Mouse (Mus musculus): ENCODE data around the gene Itsn1. TPM values are rescaled to one million over a fixed set of nuclear protein-coding genes. Genes with fewer than 3 reads are reported as not detected.

Gene Itsn1
- polyA plus RNA-seq, 1 experiment from 2014 or later = 24.5 TPM

DNA sequence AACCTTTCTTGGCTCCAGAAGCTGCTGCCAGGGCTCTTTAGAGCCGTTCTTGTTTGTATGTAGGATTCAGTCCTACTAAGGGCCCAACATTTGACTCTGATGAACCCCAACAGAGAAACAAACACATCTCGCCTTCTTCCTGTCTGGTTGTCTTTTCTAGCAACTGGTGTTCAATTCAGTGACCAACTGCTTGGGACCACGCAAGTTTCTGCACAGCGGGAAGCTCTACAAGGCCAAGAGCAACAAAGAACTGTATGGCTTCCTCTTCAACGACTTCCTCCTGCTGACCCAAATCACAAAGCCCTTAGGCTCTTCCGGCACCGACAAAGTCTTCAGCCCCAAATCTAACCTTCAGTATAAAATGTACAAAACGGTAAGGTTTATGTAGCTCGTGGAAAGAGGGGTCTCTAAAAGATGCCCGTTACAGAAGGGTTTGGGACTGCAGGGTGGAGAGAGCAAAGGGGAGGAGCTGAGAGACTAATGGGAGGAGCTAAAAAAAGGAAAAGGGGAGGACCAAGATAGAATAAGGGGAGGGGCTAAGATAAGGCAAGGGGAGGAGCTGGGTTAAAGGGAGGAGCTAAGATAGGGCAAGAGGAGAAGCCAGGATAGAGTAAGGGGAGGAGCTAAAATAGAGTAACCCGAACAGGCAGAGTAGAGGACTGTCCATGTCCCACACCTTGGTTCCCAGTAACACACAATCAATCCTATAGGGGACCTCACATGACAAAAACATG, 176.2 kb downstream of the Itsn1 start:
- Histone ChIP-seq H3K9ac (ENCODE audit: low read depth, low read length) (no peak overlapping the region), H3K4me2 (no peak overlapping the region), H3K4me3 (ENCODE audit: low read depth, low read length) (no peak overlapping the region), H3K27ac (ENCODE audit: low read depth, low read length) (no peak overlapping the region), H3K36me3 (ENCODE audit: control insufficient read depth, insufficient read depth, low read length) (no peaks in the 10 kb centered on the region), H3K27me3 (replicated peaks; ENCODE audit: control insufficient read depth, insufficient read depth, low read length) (no peaks in the 10 kb centered on the region), H3K9me3 (ENCODE audit: control insufficient read depth, low read length) (peaks cover 4% of the 10 kb centered on the region; the same call in 1 of the 2 replicates), H3K4me1 (replicated peaks; ENCODE audit: control insufficient read depth, insufficient read depth, low read length) (no peaks in the 10 kb centered on the region)
- no peak for ATAC-seq (replicated peaks; ENCODE audit: low FRiP score)
- WGBS = 77% methylated on average over 11 of the region's 11 CpGs
- no peak for DNase-seq (ENCODE audit: low spot score)

GRCm38 (mm10) chr16:91905987-91906386, 176.9 kb downstream of the Itsn1 start:
- Histone ChIP-seq H3K4me1 (replicated peaks; ENCODE audit: control insufficient read depth, insufficient read depth, low read length) (no peaks in the 10 kb centered on the region), H3K4me3 (ENCODE audit: low read depth, low read length) (no peak overlapping the region), H3K4me2 (no peak overlapping the region), H3K27me3 (replicated peaks; ENCODE audit: control insufficient read depth, insufficient read depth, low read length) (no peaks in the 10 kb centered on the region), H3K9me3 (ENCODE audit: control insufficient read depth, low read length) (peaks cover 4% of the 10 kb centered on the region; the same call in 1 of the 2 replicates), H3K9ac (ENCODE audit: low read depth, low read length) (no peak overlapping the region), H3K27ac (ENCODE audit: low read depth, low read length) (no peak overlapping the region), H3K36me3 (ENCODE audit: control insufficient read depth, insufficient read depth, low read length) (no peaks in the 10 kb centered on the region)
- DNase-seq (ENCODE audit: low spot score) = no peak
- ATAC-seq (replicated peaks; ENCODE audit: low FRiP score) = no peak
- WGBS = 77% methylated on average over 10 of the region's 10 CpGs

DNA sequence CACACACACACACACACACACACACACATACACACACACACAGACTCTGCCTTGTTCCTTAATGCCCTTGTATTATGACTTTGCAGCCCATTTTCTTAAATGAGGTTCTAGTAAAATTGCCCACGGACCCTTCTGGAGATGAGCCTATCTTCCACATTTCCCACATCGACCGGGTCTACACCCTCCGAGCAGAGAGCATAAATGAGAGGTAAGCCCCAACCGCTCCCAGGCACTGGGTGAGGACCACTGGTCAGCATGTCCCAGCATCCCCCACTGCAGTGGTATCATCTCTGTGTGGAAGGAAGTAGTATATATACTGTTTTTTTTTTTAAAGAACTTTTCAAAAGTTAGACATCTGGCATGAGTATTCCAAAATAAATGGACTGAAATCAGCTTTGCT, 177.6 kb downstream of the Itsn1 start:
- 87% methylated on average over 5 of the region's 5 CpGs for WGBS
- no peak for DNase-seq (ENCODE audit: low spot score)
- H3K4me1 ChIP-seq (replicated peaks; ENCODE audit: control insufficient read depth, insufficient read depth, low read length) = no peaks in the 10 kb centered on the region
- no peak for ATAC-seq (replicated peaks; ENCODE audit: low FRiP score)
- H3K27ac ChIP-seq (ENCODE audit: low read depth, low read length) = no peak overlapping the region
- H3K9me3 ChIP-seq (ENCODE audit: control insufficient read depth, low read length) = peaks cover 4% of the 10 kb centered on the region; the same call in 1 of the 2 replicates
- H3K36me3 ChIP-seq (ENCODE audit: control insufficient read depth, insufficient read depth, low read length) = no peaks in the 10 kb centered on the region
- H3K4me2 ChIP-seq = no peak overlapping the region
- no peak overlapping the region for H3K9ac ChIP-seq (ENCODE audit: low read depth, low read length)
- no peak overlapping the region for H3K4me3 ChIP-seq (ENCODE audit: low read depth, low read length)
- H3K27me3 ChIP-seq (replicated peaks; ENCODE audit: control insufficient read depth, insufficient read depth, low read length) = no peaks in the 10 kb centered on the region

DNA sequence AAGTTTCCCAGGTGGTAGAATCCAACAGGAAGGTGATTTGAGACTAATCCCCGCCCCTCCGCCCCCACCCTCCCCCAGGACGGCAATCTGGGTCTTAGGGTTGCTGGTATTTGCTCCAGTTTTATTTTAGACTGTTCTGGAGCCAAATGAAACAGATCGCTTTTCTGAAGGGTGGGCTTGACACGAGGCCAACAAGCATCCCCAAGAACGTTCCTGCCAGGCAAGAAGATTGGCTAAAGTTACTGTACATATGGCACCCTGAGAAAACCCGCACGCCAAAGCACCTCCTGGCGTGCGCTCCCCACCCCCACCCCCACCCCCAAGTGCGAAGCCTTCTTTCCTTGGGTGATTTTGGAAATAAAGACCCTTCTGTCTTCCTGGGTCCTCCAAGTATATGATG, 178.1 kb downstream of the Itsn1 start:
- Histone ChIP-seq H3K4me2 (no peak overlapping the region), H3K4me3 (ENCODE audit: low read depth, low read length) (no peak overlapping the region), H3K36me3 (ENCODE audit: control insufficient read depth, insufficient read depth, low read length) (no peaks in the 10 kb centered on the region), H3K9me3 (ENCODE audit: control insufficient read depth, low read length) (peaks cover 4% of the 10 kb centered on the region; the same call in 1 of the 2 replicates), H3K4me1 (replicated peaks; ENCODE audit: control insufficient read depth, insufficient read depth, low read length) (no peaks in the 10 kb centered on the region), H3K27me3 (replicated peaks; ENCODE audit: control insufficient read depth, insufficient read depth, low read length) (no peaks in the 10 kb centered on the region), H3K27ac (ENCODE audit: low read depth, low read length) (no peak overlapping the region), H3K9ac (ENCODE audit: low read depth, low read length) (no peak overlapping the region)
- WGBS = 79% methylated on average over 11 of the region's 11 CpGs
- ATAC-seq (replicated peaks; ENCODE audit: low FRiP score) = no peak
- no peak for DNase-seq (ENCODE audit: low spot score)

- Histone ChIP-seq H3K27ac (ENCODE audit: low read depth, low read length) (no peak overlapping the region), H3K4me3 (ENCODE audit: low read depth, low read length) (no peak overlapping the region), H3K27me3 (replicated peaks; ENCODE audit: control insufficient read depth, insufficient read depth, low read length) (no peaks in the 10 kb centered on the region), H3K4me2 (no peak overlapping the region), H3K4me1 (replicated peaks; ENCODE audit: control insufficient read depth, insufficient read depth, low read length) (no peaks in the 10 kb centered on the region), H3K9me3 (ENCODE audit: control insufficient read depth, low read length) (no peaks in the 10 kb centered on the region), H3K36me3 (ENCODE audit: control insufficient read depth, insufficient read depth, low read length) (no peaks in the 10 kb centered on the region), H3K9ac (ENCODE audit: low read depth, low read length) (no peak overlapping the region)
- no peak for DNase-seq (ENCODE audit: low spot score)
- ATAC-seq (replicated peaks; ENCODE audit: low FRiP score) = no peak
- WGBS = 82% methylated on average over 15 of the region's 15 CpGs
Observed at GRCm38 (mm10) chr16:91909569-91910335, 180.7 kb downstream of the Itsn1 start.

- Histone ChIP-seq H3K4me3 (ENCODE audit: low read depth, low read length) (peak overlapping the region; percentile 41), H3K4me2 (peak overlapping the region; percentile 66)
- DNase-seq (ENCODE audit: low spot score) = peak; percentile 85
Observed at GRCm38 (mm10) chr16:91917631-91918096, 188.6 kb downstream of the Itsn1 start.

DNA sequence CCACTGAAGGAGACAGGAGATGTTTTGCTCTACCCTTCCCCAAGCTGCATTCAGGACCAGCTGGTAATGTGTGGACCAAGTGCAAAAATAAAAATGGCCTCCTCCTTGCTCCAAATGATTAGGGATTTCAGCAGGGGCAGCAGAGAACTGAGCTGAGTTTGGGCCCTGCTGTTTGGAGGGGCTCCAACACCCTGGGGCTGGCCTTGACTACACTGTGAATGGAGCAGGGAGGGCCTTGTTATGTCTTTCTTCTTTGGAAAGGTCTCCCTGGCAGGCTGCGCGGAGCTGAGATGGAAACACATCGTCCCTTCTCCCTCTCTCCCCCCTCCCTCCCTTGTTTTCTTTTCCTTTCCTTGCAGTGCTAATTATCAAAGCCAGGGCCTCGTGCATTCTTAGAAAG, 189.4 kb downstream of the Itsn1 start:
- Histone ChIP-seq H3K4me3 (ENCODE audit: low read depth, low read length) (no peak overlapping the region), H3K27me3 (replicated peaks; ENCODE audit: control insufficient read depth, insufficient read depth, low read length) (no peaks in the 10 kb centered on the region), H3K9ac (ENCODE audit: low read depth, low read length) (no peak overlapping the region), H3K36me3 (ENCODE audit: control insufficient read depth, insufficient read depth, low read length) (no peaks in the 10 kb centered on the region), H3K27ac (ENCODE audit: low read depth, low read length) (no peak overlapping the region), H3K4me1 (replicated peaks; ENCODE audit: control insufficient read depth, insufficient read depth, low read length) (no peaks in the 10 kb centered on the region; the same call in 1 of the 2 replicates), H3K4me2 (no peak overlapping the region), H3K9me3 (ENCODE audit: control insufficient read depth, low read length) (no peaks in the 10 kb centered on the region)
- 76% methylated on average over 4 of the region's 4 CpGs for WGBS
- ATAC-seq (replicated peaks; ENCODE audit: low FRiP score) (no peak), DNase-seq (ENCODE audit: low spot score) (no peak)

More at GRCm38 (mm10) chr16:91917631-91918096, 188.6 kb downstream of the Itsn1 start:
- Histone ChIP-seq H3K9me3 (ENCODE audit: control insufficient read depth, low read length) (no peaks in the 10 kb centered on the region), H3K27ac (ENCODE audit: low read depth, low read length) (no peak overlapping the region), H3K27me3 (replicated peaks; ENCODE audit: control insufficient read depth, insufficient read depth, low read length) (no peaks in the 10 kb centered on the region), H3K9ac (ENCODE audit: low read depth, low read length) (peak overlapping the region; percentile 64), H3K36me3 (ENCODE audit: control insufficient read depth, insufficient read depth, low read length) (no peaks in the 10 kb centered on the region), H3K4me1 (replicated peaks; ENCODE audit: control insufficient read depth, insufficient read depth, low read length) (no peaks in the 10 kb centered on the region; the same call in 1 of the 2 replicates)
- WGBS = 19% methylated on average over 17 of the region's 17 CpGs
- peak; percentile 84 for ATAC-seq (replicated peaks; ENCODE audit: low FRiP score)

DNA sequence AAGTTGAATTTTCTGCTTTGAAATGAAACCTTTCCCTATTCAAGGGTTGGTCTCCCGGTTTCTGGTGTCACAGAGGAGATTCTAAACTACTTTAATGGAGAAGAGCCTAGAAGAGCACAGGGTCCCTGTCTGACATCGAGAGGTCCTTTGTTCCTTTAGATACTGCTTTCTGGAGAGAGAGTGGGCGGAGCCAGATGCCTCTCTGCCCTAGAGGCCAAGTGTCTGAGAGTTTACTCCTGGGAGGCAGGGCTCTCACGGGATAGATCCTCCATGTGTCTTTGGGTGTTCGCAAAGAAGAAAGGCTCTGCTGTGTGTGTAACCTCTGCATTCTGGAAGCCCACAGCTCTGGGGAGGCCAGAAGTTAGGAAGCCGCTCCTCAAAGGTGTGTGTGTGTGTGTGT, 190.0 kb downstream of the Itsn1 start:
- ATAC-seq (replicated peaks; ENCODE audit: low FRiP score) = no peak
- no peak for DNase-seq (ENCODE audit: low spot score)
- Histone ChIP-seq H3K27me3 (replicated peaks; ENCODE audit: control insufficient read depth, insufficient read depth, low read length) (no peaks in the 10 kb centered on the region), H3K4me3 (ENCODE audit: low read depth, low read length) (no peak overlapping the region), H3K4me1 (replicated peaks; ENCODE audit: control insufficient read depth, insufficient read depth, low read length) (no peaks in the 10 kb centered on the region; the same call in 1 of the 2 replicates), H3K36me3 (ENCODE audit: control insufficient read depth, insufficient read depth, low read length) (peaks cover 3% of the 10 kb centered on the region), H3K27ac (ENCODE audit: low read depth, low read length) (no peak overlapping the region), H3K9ac (ENCODE audit: low read depth, low read length) (no peak overlapping the region), H3K4me2 (no peak overlapping the region), H3K9me3 (ENCODE audit: control insufficient read depth, low read length) (no peaks in the 10 kb centered on the region)
- WGBS = 54% methylated on average over 6 of the region's 6 CpGs
